Mouse (Mus musculus): ENCODE measurements around the gene Itgav. TPM values are rescaled to one million over a fixed set of nuclear protein-coding genes. Genes with fewer than 3 reads are reported as not detected.

Itgav gene
- polyA plus RNA-seq, 2 experiments = 38.1 to 87.5 TPM

- Histone ChIP-seq H3K4me3 (replicated peaks; ENCODE audit: low read length) (no peak overlapping the region), H3K4me2 (replicated peaks; ENCODE audit: low read depth, low read length, severe bottlenecking) (no peak overlapping the region), H3K9me3 (ENCODE audit: control insufficient read depth, low read length) (no peaks in the 10 kb centered on the region), H3K27me3 (ENCODE audit: control insufficient read depth, insufficient read depth, low read length) (no peaks in the 10 kb centered on the region), H3K36me3 (ENCODE audit: control insufficient read depth, insufficient read depth, low read length) (peaks cover 22% of the 10 kb centered on the region), H3K9ac (ENCODE audit: low read depth, low read length, severe bottlenecking) (no peak overlapping the region), H3K4me1 (ENCODE audit: control insufficient read depth, insufficient read depth, low read length) (peaks cover 9% of the 10 kb centered on the region), H3K27ac (replicated peaks; ENCODE audit: low read depth, low read length) (no peak overlapping the region)
- ATAC-seq (ENCODE audit: low FRiP score, low read depth) (no peak), DNase-seq (ENCODE audit: low spot score) (no peak)
- no peak for TF ChIP-seq POLR2A (IDR thresholded peaks at IDR 0.05; ENCODE audit: borderline replicate concordance, extremely low read depth, insufficient read depth, insufficient read length)
- 81% methylated on average over 13 of the region's 13 CpGs for WGBS
Measured at GRCm38 (mm10) chr2:83733981-83734393, 9.8 kb downstream of the Itgav start.

DNA sequence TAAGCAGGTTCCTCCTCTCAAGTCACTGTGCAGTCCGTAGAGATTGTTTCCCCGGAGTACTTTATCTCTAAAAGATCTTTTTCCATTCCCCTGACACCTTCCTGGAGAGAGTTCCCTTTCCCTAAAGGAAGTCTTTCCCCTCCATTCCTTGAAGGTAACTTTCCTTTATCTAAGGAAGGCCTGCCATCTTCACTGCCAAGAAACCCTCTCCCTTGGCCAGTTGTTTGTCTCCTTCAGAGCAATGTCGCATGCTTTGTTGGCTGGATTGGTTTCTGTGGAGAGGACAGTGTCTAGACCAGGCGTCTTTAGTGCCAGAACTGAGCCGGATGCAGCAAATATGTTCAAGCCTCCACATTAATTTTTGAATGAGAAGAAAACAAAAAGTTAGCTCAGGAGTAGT lies 11.1 kb downstream of the Itgav start:
- 90% methylated on average over 5 of the region's 5 CpGs for WGBS
- Histone ChIP-seq H3K9me3 (ENCODE audit: control insufficient read depth, low read length) (no peaks in the 10 kb centered on the region), H3K9ac (ENCODE audit: low read depth, low read length, severe bottlenecking) (no peak overlapping the region), H3K4me1 (ENCODE audit: control insufficient read depth, insufficient read depth, low read length) (no peaks in the 10 kb centered on the region), H3K36me3 (ENCODE audit: control insufficient read depth, insufficient read depth, low read length) (peaks cover 24% of the 10 kb centered on the region), H3K4me3 (replicated peaks; ENCODE audit: low read length) (no peak overlapping the region), H3K4me2 (replicated peaks; ENCODE audit: low read depth, low read length, severe bottlenecking) (no peak overlapping the region), H3K27ac (replicated peaks; ENCODE audit: low read depth, low read length) (no peak overlapping the region), H3K27me3 (ENCODE audit: control insufficient read depth, insufficient read depth, low read length) (no peaks in the 10 kb centered on the region)
- no peak for ATAC-seq (ENCODE audit: low FRiP score, low read depth)
- TF ChIP-seq POLR2A (IDR thresholded peaks at IDR 0.05; ENCODE audit: borderline replicate concordance, extremely low read depth, insufficient read depth, insufficient read length) = no peak
- DNase-seq (ENCODE audit: low spot score) = no peak

DNA sequence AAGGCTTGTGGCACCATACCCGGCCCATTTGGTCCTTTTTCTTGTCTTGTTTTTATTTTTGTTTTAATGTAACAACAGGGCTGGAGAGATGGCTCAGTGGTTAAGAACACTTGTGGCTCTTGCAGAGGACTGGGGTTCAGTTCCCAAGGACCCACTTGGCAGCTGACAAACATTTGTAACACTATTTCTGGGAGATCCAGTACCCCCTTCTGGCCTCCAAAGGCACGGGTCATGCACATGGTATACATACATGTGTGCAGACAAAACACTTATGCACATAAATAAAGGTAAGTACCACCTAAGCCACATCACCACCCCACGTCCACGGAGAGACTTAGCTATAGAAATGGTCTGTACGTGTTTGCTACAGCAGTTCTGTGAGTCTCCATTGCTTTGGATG lies 12.6 kb downstream of the Itgav start:
- H3K9ac ChIP-seq (ENCODE audit: low read depth, low read length, severe bottlenecking) = no peak overlapping the region
- no peaks in the 10 kb centered on the region for H3K9me3 ChIP-seq (ENCODE audit: control insufficient read depth, low read length)
- no peak overlapping the region for H3K4me2 ChIP-seq (replicated peaks; ENCODE audit: low read depth, low read length, severe bottlenecking)
- WGBS = 94% methylated on average over 5 of the region's 5 CpGs
- H3K4me1 ChIP-seq (ENCODE audit: control insufficient read depth, insufficient read depth, low read length) = no peaks in the 10 kb centered on the region
- ATAC-seq (ENCODE audit: low FRiP score, low read depth) (no peak), DNase-seq (ENCODE audit: low spot score) (no peak)
- H3K27ac ChIP-seq (replicated peaks; ENCODE audit: low read depth, low read length) = no peak overlapping the region
- no peak for TF ChIP-seq POLR2A (IDR thresholded peaks at IDR 0.05; ENCODE audit: borderline replicate concordance, extremely low read depth, insufficient read depth, insufficient read length)
- no peaks in the 10 kb centered on the region for H3K27me3 ChIP-seq (ENCODE audit: control insufficient read depth, insufficient read depth, low read length)
- peaks cover 24% of the 10 kb centered on the region for H3K36me3 ChIP-seq (ENCODE audit: control insufficient read depth, insufficient read depth, low read length)
- no peak overlapping the region for H3K4me3 ChIP-seq (replicated peaks; ENCODE audit: low read length)

DNA sequence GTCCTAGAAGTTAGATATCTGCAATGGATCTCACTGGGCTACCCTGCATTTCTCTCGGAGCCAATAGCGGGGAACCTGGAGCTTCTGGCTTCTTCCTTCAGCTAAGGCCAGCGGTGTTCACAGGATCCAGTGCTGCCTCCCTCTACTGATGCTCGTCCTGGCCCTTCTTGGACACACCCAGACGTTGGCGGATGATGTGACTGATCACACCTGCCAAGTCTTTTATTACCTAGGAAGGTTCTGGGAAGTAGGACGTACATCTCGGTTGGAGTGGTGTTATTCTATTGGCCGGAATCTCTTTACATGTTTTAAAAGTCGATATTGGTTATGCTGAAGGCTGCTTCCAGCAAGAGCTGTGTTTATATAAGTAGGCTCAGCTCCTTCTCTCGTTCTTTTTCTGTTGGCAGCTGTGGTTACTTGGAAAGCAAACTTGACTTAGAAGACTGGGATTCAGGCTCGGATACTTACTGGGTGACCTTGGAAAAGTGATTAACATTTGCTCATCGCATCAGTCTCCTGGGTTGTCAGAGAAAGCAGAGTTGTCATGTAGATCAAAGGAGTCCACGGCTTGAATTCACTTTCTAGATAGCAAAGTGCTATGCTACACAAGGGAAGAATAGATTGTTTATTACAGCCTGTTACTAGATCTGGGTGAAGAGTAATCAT lies 14.5 kb downstream of the Itgav start:
- no peak for TF ChIP-seq POLR2A (IDR thresholded peaks at IDR 0.05; ENCODE audit: borderline replicate concordance, extremely low read depth, insufficient read depth, insufficient read length)
- no peak overlapping the region for H3K9ac ChIP-seq (ENCODE audit: low read depth, low read length, severe bottlenecking)
- H3K36me3 ChIP-seq (ENCODE audit: control insufficient read depth, insufficient read depth, low read length) = peaks cover 24% of the 10 kb centered on the region
- no peak overlapping the region for H3K4me2 ChIP-seq (replicated peaks; ENCODE audit: low read depth, low read length, severe bottlenecking)
- DNase-seq (ENCODE audit: low spot score) = no peak
- H3K9me3 ChIP-seq (ENCODE audit: control insufficient read depth, low read length) = no peaks in the 10 kb centered on the region
- no peak overlapping the region for H3K4me3 ChIP-seq (replicated peaks; ENCODE audit: low read length)
- no peak overlapping the region for H3K27ac ChIP-seq (replicated peaks; ENCODE audit: low read depth, low read length)
- no peaks in the 10 kb centered on the region for H3K27me3 ChIP-seq (ENCODE audit: control insufficient read depth, insufficient read depth, low read length)
- no peaks in the 10 kb centered on the region for H3K4me1 ChIP-seq (ENCODE audit: control insufficient read depth, insufficient read depth, low read length)
- WGBS = 85% methylated on average over 14 of the region's 14 CpGs
- ATAC-seq (ENCODE audit: low FRiP score, low read depth) = no peak

DNA sequence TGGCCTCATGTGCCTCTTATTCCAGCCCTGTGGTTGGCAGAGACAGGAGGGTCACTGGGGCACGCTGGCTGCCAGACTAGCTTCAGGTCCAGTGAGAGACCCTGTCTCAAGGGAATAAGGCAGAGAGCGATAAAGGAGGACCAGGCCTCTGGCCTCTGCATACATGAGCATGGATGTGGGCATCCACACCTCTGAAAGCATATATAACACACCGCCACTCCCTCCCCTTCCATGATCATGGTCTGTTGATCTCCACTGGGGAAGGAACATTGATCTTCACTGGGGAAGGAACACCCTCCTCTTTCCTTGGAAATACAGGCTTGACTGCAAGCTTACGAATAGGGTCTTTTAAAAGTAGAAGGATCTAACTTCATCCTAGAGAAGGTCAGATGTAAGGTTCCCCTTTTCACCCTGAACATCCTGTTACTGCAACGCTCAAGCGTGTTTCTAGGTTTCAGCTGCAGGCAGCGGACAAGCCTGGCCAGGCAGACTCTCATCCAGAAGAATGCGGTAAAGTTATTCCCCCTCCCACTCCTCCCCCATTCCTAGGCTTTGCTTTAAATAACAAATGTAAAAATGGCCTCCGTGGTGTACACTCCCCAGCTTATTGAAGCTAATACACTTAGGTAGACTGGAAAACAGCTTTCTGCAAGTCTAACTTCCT lies 15.4 kb downstream of the Itgav start:
- Histone ChIP-seq H3K27me3 (ENCODE audit: control insufficient read depth, insufficient read depth, low read length) (no peaks in the 10 kb centered on the region), H3K27ac (replicated peaks; ENCODE audit: low read depth, low read length) (no peak overlapping the region), H3K4me2 (replicated peaks; ENCODE audit: low read depth, low read length, severe bottlenecking) (no peak overlapping the region), H3K36me3 (ENCODE audit: control insufficient read depth, insufficient read depth, low read length) (peaks cover 26% of the 10 kb centered on the region), H3K9me3 (ENCODE audit: control insufficient read depth, low read length) (no peaks in the 10 kb centered on the region), H3K9ac (ENCODE audit: low read depth, low read length, severe bottlenecking) (no peak overlapping the region), H3K4me1 (ENCODE audit: control insufficient read depth, insufficient read depth, low read length) (no peaks in the 10 kb centered on the region; the same call in 1 of the 2 replicates), H3K4me3 (replicated peaks; ENCODE audit: low read length) (no peak overlapping the region)
- WGBS = 67% methylated on average over 9 of the region's 9 CpGs
- no peak for ATAC-seq (ENCODE audit: low FRiP score, low read depth)
- TF ChIP-seq POLR2A (IDR thresholded peaks at IDR 0.05; ENCODE audit: borderline replicate concordance, extremely low read depth, insufficient read depth, insufficient read length) = no peak
- DNase-seq (ENCODE audit: low spot score) = no peak

All from limb, embryonic 14.5 days (tissue).